Mouse (Mus musculus): Measurements from ENCODE around the gene Tmem141. TPM values are rescaled to one million over a fixed set of nuclear protein-coding genes. Genes with fewer than 3 reads are reported as not detected.

The Tmem141 gene
- 10 to 100 TPM; 12.1 to 14.3 TPM for total RNA-seq (2021)
- long read RNA-seq, experiment 1, partial matches to known transcripts, result 0 of 10 reads
- long read RNA-seq, experiment 1, other reads (novel, unspliced or antisense), result 4 of 10 reads
- long read RNA-seq, experiment 2, transcript Tmem141-206 (4 exons, 975 nt), result major isoform, 6 of 11 reads
- long read RNA-seq, experiment 2, partial matches to known transcripts, result 0 of 11 reads
- long read RNA-seq, experiment 2, other reads (novel, unspliced or antisense), result 2 of 11 reads

DNA sequence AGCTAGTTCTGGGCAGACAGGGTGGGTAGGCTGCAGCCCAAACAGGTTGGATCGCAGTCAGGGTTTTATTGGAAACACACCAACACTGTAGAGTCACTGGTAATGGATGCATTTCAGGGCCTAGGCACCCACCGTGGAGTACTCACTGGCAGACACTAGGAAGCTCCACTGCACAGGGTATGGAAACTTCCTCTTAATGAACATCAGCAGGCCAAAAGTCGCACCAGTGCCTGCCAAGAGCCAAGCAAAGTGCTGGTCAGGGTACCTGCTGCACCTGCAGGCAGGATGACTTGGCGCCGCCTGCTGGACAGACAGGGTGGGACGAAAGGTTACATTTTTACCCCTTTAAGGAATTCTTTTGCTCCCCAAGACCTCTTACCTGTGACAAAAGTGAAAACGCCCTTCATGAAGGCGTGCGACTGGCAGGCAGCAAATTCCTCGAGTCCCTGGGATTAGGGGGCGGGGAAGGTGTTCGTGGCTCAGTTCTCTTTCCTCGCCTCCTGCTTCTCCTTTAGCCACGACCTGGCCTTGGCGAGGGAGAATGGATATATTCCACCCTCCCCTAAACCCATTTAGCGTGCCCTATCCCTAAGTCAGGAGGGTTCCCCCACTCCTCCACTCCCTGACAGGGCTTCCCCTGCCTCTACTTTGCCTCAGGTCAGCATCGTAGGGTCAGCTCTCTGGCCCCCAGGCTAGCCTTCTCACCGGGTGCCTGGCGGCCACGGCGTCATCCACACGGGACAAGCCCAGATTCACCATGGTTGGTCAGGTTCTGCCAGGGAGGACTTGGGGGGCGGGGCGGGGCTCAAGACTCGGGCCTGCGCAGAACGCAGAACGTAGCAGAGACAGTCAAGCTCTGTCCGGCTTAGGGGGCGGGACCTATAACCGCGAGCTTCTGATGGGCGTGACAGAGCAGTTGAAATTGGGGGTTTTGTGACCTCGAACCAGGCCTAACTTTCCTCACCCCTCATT lies at the start of gene Tmem141:
Gene Tmem141 (minus strand): TSS at position 777 of the 972 bp plus-strand sequence.
- intact Hi-C loops (cut with DNase I; ENCODE audit: low total_unique reads), result no loop called here
- DNase-seq, result peak; percentile 89

DNA sequence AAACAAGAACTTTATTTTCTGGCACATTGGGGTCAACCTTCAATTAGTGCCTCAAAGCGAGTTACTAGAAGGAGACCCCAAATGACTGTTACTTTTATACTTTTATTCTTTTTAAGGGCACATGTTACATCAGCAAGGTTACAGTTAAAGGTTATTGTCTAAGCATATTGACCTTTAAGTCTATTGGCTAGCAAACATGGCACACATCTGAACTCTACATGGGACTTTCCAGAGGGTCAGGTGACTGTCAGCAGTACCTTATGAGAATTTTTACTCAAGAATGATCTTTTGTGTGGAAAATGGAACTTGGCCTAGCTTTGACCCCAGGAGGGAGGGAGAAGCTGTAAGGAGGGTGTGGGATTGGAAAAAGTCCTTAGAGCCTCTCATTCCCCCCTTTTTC lies 44.7 kb upstream of the Tmem141 start:
- no peak for DNase-seq

DNA sequence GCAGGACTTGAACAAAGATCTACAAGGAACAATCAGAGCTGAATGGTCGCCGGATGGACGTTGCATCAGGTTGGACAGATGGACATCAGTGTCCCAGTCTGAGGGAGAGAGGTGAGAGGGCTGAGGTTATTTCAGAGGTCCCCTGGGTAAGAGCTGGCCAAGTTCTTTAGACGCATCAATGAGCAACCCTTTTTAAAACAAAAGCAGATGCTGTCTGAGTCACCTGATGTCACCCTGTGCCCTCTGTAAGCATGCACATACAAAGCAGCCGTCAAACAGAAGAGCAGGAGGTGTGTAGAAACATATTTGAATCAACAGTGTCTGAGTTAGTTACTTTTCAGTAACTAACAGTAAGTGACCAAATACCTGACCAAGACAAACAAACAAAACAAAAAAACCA lies 42.3 kb upstream of the Tmem141 start:
- intact Hi-C loops (cut with DNase I; ENCODE audit: low total_unique reads), result no loop called here
- DNase-seq, result no peak

More for the DNA sequence above, 44.7 kb upstream of the Tmem141 start:
- intact Hi-C loops (cut with DNase I; ENCODE audit: low total_unique reads), result no loop called here

DNA sequence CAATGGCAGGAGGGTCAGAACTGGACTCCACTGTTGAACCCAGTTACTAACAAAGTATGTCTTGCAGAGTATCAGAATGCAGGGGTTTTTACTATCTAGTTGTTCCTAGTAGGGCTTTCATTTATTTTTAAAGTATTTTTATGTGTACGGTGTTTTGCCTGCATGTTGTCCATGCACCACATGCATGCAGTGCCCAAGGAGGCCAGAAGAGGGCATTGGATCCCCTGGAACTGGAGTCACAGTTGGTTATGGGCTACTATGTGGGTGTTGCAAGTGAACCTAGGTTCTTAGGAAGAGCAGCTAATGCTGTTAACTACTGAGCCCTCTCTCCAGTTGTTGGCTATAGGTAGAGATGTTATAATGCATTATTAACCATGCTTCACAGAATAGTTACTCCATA lies 41.7 kb upstream of the Tmem141 start:
- intact Hi-C loops (cut with DNase I; ENCODE audit: low total_unique reads), result no loop called here
- peak; percentile 50 for DNase-seq

DNA sequence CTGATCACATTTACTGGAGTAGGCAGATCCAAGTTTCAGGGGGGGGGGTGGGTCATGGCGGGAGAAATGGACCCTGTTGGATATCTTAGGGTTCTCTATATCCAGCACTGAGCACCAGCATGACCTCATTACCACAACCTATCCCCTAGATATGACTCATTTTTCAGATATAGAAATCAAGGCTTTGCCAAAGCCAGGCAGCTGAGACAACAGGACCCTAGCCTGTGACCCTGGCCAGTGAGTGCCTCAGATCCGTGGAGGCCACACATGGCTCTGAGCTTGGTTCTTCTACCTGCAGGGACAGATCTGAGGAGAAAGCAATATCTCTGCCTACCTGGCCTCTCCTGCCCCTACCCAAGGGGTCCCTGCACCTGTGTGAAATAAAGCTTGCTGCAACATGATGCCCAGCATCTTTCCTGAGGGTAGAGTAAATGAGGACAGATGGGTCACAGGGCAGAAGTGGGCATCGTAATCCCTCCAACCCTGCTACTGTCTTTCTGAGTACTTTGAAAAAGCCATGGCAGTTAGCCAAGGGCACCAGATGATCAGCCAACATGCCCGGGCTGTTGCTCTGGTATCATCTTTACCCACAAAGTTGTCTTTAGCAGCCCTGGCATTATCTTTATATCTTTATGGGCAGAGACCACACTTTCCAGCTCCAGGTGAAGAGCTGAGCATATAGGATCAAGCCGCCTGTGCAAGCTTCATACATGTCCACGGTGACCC lies 39.6 kb upstream of the Tmem141 start:
- no peak for DNase-seq
- intact Hi-C loops (cut with DNase I; ENCODE audit: low total_unique reads), result no loop called here

DNA sequence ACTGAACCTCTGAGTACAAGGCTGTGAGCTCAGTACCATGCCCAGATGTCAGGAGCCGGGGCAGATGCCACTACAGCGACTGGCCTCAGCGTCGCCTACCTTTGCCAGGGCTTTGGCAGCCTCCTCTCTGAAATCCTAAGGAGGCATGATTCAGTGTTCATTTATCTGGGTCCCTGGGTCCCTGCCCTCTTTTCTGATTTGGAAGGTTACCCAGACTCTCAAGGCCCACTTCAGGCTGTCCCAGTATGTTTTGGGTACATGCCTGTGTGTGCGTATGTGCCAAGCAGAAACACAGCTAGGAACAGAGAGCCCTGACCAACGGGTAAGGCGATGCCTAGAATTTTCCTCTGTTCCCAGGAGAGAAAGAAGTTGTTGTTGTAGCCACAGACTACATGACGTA lies 38.5 kb upstream of the Tmem141 start:
- DNase-seq, result no peak
- intact Hi-C loops (cut with DNase I; ENCODE audit: low total_unique reads), result no loop called here

DNA sequence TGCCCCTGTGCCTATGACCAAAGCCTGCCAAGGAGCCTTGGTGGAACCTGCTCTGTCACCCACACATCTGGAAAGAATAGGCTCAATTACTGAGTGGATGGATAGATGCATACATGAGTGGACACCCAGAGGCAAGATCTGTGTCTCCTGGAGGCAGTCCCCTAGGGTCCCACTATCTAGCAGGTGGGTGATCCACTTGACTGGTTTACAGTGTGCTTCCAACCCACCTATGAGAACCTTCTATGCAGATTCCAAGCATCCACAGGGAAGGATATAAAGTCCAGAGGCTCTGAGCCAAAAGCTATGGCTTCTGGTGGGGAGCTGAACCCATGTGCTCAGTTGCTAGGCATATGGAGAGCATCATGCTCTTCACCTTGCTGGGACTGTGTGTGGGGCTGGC lies 35.8 kb upstream of the Tmem141 start, which contains the start of gene Lcn5:
Gene Lcn5 (plus strand): TSS at position 301 of the 400 bp plus-strand sequence.
- no peak for DNase-seq
- intact Hi-C loops (cut with DNase I; ENCODE audit: low total_unique reads), result no loop called here

DNA sequence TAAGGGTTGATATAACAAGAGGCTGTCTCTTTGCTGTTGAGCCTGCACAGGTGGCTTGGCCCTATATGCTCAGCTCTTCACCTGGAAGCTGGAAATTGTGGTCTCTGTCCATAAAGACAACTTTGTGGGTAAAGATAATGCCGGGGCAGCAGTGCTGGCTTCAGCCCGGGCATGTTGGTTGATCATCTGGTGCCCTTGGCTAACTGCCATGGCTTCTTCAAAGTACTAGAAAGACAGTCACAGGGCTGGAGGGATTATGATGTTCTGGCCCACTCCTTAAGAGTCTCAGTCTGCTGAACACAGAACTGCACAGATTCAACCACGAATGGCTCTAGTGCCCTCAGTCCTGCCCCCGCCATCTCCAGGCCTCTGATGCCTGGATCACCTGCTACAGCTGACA lies 35.4 kb upstream of the Tmem141 start:
- no peak for DNase-seq
- intact Hi-C loops (cut with DNase I; ENCODE audit: low total_unique reads), result no loop called here

DNA sequence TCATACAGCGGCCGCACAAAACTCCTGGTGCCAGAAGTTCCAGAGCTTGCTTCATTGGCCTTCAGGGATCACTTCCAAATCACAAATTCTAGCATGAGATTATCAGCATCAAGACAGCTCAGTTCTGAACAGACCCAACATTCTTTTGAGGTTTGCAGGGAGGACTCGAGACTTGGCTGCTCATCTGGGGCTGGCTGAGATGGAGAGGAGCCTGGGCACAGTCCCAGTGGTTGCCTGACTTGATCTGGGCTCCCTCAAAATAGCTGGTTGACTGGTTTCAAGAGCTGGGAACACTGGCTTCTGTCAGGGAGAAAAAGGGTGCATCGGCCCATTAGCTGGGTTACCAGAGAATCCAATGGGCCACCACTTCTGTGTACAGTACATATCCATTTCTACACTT lies 34.9 kb upstream of the Tmem141 start:
- intact Hi-C loops (cut with DNase I; ENCODE audit: low total_unique reads), result no loop called here
- peak; percentile 38 for DNase-seq

DNA sequence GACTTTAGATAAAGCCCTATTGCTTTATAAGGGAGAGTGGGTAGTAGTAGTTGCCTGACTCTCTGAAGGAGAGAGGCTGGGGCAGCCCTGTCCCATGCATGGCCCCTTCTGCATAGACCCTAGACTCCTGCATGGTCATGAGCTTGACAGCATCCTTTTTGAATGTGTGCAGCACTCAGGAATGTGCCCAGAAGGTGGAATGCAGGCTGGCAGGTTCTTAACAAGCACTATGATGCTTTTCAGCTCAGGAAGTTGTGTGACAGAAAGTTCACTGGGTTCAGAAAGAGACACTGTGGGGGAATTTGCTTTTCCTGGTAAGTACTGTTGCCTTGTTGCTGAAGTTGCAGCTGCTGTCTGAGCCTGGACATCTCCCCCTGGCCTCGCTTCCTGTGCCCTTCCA lies 32.7 kb upstream of the Tmem141 start:
- intact Hi-C loops (cut with DNase I; ENCODE audit: low total_unique reads), result no loop called here
- no peak for DNase-seq

DNA sequence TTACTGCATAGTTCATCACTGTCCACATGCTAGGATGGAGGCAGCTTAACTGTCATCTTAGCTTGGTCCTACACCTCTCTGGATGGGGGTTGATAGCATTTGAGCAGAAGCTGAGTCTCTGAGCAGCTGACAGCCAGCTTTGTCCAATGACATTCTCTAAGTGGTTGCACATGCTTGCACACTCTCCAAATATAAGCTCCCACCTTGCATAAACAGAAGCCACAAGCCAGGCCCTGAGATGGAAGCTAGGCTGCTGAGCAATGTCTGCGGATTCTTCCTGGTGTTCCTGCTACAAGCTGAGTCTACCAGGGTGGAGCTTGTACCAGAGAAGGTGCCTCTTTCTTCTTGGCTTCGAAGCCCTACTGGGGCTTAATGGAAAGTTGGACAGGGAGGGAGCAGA lies 31.1 kb upstream of the Tmem141 start, which contains the start of gene Lcn8:
Gene Lcn8 (plus strand): TSS at position 219 of the 400 bp plus-strand sequence.
- no peak for DNase-seq
- intact Hi-C loops (cut with DNase I; ENCODE audit: low total_unique reads), result no loop called here

DNA sequence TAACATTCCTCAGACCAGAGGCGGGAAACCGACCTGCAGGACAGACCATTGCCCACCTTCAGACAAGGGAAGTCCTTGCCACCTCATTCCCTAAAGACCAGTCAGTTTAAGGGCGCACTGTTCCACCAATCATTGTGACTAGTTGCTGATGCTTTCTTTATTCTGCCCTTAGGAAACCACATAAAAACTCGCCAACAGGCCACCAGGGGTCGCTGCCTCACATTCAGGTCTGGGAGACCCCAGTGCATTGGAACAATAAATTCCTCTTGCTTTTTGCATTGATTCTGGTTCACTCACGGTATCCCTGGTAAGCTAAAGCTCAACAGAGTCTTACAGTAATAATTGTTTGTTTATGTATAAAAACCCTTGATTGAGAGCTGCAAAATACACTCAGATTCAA lies 18.1 kb upstream of the Tmem141 start:
- DNase-seq, result no peak
- intact Hi-C loops (cut with DNase I; ENCODE audit: low total_unique reads), result loop anchor here (10.0 kb wide), 1 partner anchor 55 kb away; no protein-coding TSS in a partner anchor

DNA sequence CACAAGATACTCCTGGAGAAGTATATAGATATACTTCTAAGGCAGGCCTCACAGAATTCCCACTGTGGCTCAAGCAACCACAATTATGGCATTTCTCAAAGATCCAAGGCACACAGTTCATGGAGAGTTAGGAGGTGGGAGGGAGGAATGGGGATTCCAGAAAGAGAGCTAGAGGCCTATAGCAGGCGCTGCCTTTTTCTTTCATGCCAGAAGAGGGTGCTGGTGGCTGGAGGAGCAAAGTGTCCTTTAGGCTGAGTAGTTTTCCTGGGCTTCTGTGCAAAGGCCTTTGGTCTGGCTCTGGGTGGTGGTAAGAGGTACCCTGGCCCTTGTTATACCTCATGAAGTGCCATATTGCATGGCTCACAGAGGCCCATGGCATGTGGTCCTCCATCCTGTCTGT lies 12.2 kb upstream of the Tmem141 start:
- intact Hi-C loops (cut with DNase I; ENCODE audit: low total_unique reads), result loop anchor here (10.0 kb wide), 1 partner anchor 61 kb away; no protein-coding TSS in a partner anchor
- DNase-seq, result no peak

DNA sequence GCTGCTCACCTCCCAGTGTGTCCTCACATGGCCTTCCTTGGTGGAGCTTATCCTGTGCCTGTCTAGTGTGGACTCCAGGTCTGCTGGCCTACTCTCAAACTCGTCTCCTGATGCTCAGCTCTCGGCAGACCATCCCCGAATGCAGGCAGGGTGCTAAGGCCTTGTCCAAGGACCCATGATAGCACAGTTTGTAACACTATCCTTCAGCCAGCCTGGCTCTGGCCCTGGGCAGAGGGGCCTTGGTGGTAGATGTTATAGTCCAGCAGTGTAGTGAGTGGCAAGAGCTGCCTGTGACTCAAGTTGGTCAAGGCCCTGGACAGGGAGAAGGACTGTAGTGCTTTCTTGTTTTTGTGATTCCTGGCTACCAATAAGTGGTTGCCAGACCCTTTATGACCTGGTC lies 11.8 kb upstream of the Tmem141 start:
- DNase-seq, result no peak
- intact Hi-C loops (cut with DNase I; ENCODE audit: low total_unique reads), result loop anchor here (10.0 kb wide), 1 partner anchor 61 kb away; no protein-coding TSS in a partner anchor

DNA sequence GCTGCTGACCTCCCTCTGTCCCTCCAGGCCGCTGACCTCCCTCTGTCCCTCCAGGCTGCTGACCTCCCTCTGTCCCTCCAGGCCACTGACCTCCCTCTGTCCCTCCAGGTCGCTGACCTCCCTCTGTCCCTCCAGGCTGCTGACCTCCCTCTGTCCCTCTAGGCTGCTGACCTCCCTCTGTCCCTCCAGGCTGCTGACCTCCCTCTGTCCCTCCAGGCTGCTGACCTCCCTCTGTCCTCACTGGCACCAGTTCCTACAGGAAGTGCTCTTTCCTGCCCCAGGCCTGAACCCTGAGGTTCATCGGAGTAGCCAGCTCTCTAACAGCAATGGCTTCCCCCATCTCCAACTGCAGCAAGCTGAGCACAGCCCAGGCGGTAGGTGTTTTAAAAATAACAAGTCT lies 6.9 kb upstream of the Tmem141 start:
- no peak for DNase-seq
- intact Hi-C loops (cut with DNase I; ENCODE audit: low total_unique reads), result no loop called here

DNA sequence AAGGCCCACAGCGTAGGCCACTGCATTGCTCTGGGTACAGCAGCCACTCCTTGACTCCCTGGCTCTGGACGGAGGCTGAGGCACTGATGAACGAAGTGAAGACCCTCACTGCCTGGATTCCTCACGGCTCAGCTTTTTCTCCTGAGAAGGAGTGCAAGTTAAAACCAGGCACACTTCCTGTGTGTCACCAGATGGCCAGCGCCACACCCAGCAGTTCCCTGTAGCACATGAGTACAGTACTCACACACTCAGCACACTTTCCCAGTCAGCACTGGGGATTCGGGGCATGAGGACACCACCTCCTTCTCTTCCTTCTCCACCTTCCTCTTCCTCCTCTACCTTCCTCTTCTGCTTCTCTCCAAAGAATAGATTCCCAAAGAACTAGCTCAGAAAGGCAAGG lies 6.0 kb upstream of the Tmem141 start, which contains the start of gene Fcna:
Gene Fcna (minus strand): TSS at position 220 of the 400 bp plus-strand sequence.
- intact Hi-C loops (cut with DNase I; ENCODE audit: low total_unique reads), result no loop called here
- no peak for DNase-seq

DNA sequence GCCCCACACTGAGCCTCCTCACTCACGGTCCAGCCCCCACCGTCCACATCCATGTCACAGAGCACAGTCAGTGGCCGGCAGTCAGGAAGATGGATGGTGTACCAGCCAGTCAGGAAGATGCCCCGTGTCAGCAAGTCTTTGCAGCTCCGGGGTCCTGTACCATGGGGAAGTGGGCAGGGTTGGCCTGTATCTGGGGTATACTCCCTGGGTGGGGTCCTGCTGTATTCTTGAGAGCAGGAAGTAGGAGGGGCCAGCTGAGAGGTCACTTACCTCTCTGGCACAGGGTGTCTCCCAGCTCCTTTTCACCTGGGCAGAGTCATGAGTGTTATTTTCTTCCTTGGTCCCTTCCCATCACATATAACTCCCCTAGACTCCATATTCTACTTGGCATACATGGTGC lies 4.2 kb upstream of the Tmem141 start:
- DNase-seq, result no peak

DNA sequence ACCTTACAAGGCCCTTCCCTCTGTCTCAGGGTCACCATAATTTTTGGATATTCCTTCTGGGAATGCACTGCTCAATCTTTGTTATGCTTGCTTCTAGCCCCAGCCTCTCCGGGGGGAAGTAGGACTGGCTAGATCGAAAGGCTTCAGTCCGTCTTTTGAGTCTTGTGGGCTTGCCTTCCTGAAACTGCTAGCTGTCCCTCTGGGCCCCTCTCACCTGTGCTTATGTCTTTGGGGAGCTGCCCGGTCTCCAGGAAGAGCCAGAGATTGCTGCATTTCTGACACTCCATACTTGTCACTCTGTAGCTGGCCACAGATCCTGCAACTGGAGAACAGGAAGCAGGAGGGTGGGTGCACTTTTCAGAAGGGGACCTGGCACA lies 965 bp downstream of the Tmem141 start:
- DNase-seq, result no peak
- intact Hi-C loops (cut with DNase I; ENCODE audit: low total_unique reads), result no loop called here

More for the DNA sequence above, 4.2 kb upstream of the Tmem141 start:
- intact Hi-C loops (cut with DNase I; ENCODE audit: low total_unique reads), result no loop called here

DNA sequence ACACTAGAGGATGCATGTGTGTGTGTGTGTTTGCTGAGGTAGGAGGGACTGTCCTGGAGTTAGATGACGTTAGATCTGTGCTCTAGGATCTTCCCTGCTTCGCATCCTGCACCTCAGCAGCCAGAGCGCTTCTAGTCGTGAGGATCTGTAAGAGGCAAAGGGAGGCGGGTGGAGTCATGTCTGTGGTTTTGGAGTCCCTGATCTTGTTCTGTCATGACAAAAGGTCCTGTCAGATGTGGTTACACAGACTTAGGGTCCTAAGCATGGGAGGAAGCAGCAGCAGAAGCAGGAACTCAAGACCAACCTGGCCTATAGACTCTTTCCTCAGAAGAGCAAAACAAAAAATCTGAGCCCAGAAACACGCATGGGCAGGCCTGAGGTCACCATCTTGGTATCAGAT lies 1.4 kb downstream of the Tmem141 start:
- intact Hi-C loops (cut with DNase I; ENCODE audit: low total_unique reads), result no loop called here
- no peak for DNase-seq

DNA sequence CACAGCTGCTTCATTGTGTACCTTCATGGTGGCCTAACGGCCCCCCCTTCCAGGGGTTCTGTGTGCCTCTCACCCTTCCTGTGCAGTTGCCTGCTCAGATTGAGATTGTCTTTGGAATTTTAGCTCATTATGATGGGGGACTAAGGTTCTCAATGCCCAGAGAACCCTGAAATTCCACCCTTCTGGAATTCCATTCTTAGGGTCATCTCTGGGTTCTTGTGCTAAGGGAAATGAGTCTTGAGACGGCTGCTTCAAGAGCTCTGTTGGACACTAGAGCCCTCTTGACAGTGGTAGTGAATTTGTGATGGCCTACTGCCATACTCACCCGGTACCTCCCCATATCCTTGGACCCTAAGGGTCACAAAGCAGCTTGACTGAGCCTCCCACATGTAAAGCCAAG lies 4.2 kb downstream of the Tmem141 start, which contains the start of gene Ccdc183:
Gene Ccdc183 (minus strand): TSS at position 101 of the 400 bp plus-strand sequence.
- intact Hi-C loops (cut with DNase I; ENCODE audit: low total_unique reads), result no loop called here
- DNase-seq, result no peak

Measured in gastrocnemius, postnatal 14 days (tissue).